Mouse (Mus musculus): ENCODE results near the gene 5330417C22Rik.
"Not testable (repeated sequence)": the region's sequence is repeated elsewhere in the genome, so short reads cannot be mapped to it uniquely, and the experiment has no call there.

Gene 5330417C22Rik

GRCm38 (mm10) chr3:108533114-108533885 lies 3.0 kb downstream of the 5330417C22Rik start:
- no peak for DNase-seq (ENCODE audit: low read depth)

GRCm38 (mm10) chr3:108528489-108528888 lies 7.8 kb downstream of the 5330417C22Rik start:
- DNase-seq (ENCODE audit: low read depth): no peak

GRCm38 (mm10) chr3:108523415-108523814 lies 12.9 kb downstream of the 5330417C22Rik start:
- DNase-seq (ENCODE audit: low read depth): no peak

DNA sequence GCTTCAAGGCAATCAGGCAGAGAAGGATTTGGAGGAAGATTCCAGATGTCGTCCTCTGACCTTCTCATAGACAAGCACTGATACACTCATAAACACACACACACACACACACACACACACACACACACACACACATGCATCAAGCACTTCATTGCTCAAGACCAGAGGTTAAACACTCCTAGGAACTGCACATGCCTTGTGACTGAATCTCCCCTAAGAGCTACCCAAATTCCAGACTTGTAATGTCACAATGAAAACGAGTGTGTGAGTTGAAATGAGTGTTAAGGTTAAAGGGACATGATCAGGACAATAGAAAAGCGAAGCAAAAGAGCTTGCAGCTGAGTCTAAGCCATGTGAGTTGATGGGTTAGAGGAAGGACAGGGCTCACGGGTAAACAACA lies 18.1 kb downstream of the 5330417C22Rik start:
- no peak for DNase-seq (ENCODE audit: low read depth)

DNA sequence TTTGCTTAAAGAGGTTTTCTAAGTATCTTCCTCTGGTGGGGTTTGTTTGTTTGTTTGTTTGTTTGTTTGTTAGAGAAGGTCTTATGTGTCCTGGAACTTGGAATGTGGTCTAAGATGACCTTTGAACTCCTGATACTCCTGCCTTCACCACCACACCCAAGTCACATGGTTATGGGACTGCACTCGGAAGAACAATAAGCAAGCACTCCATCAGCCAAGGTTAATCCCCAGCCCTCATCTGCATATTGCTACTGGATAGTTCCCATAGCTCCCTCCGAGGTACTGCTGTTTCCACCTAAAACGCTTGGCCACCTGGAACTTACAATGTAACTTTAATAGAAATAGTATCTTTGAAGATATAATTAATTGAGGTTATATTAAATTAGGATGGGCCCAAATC lies 22.9 kb downstream of the 5330417C22Rik start:
- no peak for DNase-seq (ENCODE audit: low read depth)

DNA sequence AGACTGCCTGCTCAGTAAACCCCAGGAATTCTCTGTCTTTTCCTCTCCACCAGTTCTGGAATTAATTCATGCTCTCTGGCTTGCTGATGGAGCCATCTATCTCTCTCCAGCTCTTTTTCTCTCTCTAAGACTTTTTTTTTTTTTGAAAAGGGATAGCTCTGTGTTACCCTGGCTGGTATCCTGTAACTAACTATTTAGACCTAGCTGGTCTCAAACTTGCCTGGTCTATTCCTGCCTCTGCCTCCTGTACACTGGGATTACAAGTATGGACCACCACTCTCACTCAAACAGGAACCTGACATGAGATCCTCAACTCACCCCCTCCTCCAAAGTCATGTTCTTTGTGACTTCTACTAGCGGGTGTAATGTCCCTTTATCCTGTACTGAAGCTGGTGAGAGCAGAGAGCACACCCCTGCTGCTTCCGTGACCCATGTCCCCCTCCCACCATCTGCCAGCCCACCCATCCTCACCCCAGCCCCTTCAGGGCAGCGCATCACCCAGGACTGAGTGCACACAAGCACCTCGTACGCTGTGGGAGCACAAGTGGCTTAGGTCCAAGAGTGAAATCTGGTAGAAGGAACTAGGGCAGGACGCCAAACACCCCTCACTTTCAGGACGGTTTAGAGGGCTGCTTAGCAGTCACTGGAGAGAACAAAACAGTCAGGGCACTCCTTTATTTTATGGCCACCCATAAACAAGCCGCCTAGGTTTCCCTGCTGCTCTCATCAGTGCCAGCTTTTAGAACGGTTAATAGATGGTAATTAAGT lies 25.4 kb downstream of the 5330417C22Rik start:
- DNase-seq (ENCODE audit: low read depth): no peak

DNA sequence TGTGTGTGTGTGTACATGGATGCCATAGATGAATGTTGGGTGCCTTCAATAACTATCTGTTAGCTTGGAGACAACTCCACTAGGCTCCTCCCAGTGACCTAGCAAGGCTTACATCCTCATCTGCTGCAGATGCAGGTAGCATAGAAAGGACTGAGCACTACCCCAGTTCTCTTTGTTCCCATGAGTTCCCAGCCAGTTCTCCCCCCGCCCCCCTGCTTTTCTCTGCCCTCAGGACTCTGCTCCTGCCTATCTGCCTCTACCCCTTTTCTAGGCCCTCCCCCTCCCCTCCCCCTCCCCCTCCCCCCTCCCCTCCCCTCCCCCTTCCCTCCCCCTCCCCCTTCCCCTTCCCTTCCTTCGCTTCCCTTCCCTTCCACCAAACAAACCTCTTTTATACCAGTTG lies 26.2 kb downstream of the 5330417C22Rik start:
- DNase-seq (ENCODE audit: low read depth): no peak

- DNase-seq (ENCODE audit: low read depth): no peak
Measured at GRCm38 (mm10) chr3:108508745-108509474, 27.4 kb downstream of the 5330417C22Rik start.

DNA sequence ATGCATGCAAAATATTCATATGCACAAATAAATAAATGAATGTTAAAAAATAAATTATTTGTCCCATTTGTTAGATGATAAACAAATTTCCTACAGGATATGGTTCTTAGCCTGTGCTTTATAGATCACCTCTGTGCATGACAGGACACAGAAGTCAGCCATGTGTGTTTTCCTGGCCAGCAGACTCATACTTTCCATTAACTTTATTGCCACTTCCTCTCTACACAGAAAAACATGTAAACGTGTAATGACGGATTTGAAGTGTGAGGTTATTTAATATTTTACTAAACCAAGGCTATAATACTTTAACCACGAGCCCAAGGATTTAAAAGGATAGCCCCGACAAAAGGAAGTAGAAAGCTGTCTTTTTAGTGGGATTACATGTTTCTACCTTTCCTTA lies 32.4 kb downstream of the 5330417C22Rik start:
- no peak for DNase-seq (ENCODE audit: low read depth)

DNA sequence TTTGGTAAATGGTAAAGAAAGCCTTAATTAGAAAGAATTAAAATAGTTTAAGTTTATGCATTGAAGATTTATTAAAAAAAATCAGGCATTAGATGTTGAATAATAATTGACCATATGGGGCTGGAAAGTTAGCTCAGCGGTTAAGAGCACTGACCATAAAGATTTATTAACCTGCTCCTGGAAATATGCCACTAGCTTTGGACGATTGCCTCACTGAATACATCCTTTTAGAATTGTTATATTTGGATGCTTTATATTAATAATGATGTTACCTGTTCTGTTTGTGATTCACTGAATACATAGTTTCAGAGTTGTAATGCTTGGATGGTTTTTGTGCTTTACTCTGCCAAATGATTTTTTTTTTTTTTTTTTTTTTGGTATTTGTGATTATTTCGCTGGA lies 34.9 kb downstream of the 5330417C22Rik start:
- DNase-seq (ENCODE audit: low read depth): not testable (repeated sequence)

DNA sequence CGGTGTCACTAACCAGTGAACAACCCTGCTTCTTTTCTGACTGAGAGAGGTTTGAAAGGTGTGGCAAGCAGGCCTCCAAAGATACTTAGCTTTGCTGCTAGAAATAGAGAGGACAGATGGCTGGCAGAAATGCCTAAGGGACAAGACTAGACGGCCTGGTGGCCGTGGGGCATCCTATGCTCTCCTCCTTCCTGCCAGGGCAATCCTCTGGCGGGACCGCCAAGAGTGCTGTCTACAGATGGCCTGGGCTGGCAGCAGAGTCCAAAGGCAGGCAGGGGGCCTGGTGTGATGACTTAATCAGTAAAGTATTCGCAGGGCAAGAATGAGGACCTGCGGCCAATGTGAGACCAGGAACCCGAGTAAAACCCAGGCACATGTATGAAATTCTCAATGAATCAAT lies 36.5 kb downstream of the 5330417C22Rik start:
- DNase-seq (ENCODE audit: low read depth): no peak

DNA sequence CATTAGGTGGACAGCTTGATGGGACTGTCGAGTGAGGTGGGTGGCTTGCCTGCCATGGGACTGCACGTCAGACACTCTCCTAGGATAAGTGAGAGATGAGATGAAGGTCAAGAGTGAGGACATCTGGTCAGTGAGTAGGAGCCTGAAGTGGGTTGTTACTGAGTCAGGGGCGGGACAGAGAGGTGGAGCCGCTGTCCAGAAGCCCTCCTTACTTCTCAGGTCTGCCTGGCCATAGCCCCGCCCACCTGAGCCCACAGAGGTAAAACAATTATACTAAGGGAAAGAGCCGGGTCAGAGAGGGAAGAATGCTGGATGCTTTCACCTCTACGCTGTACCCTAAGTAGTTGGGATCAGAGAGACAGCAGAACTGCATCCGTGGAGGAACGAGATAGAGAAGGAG lies 38.7 kb downstream of the 5330417C22Rik start:
- DNase-seq (ENCODE audit: low read depth): no peak

DNA sequence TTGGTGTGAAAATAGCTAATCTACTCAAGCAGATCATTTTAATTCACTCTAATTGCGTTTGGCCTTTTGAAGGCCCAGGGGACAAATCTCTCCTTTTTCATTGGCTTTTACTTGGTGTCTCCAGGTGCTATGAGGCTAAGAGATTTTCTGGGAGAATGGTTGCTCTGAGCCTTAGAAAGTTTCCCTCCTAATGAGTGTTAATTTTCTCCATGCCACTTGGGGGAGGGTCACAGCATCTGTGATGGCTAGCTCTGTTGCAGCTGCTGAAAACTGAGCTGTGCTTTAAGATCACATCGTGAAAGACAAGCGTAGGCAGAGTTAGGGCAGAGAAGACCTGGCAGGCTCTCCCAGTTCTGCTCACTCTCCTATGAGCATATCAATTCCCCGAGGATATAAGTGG lies 40.9 kb downstream of the 5330417C22Rik start:
- DNase-seq (ENCODE audit: low read depth): no peak

DNA sequence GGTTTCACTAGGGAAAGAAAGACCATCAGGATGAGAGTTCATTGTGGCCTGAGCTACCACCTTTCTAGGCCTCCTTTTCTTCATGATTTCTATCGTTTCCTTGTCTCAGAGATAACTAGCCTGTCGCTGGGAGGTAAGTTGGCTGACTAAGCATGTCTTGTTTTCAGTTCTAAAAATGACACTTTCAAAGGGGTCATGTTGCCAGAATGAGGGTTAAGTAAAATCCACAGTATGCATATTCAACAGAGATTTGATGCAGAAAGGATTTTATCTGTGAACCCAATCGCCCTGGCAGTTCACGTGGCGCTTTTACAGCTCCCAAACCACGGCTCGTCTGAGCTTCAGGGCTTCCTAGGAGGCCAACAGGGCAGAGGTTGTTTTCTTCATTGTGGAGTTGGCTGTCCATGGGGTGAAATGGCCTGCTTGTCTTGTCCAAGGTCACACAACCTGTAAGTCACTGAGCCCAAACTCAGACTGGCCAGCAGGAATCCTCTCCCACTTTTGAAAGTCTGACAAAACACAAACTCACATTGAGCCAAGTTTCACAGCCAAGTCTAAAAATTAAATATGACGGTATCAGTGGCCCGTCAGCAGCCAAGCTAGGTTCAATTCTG lies 41.4 kb downstream of the 5330417C22Rik start:
- no peak for DNase-seq (ENCODE audit: low read depth)

GRCm38 (mm10) chr3:108489968-108490367 lies 46.4 kb downstream of the 5330417C22Rik start:
- DNase-seq (ENCODE audit: low read depth): peak; percentile 39

DNA sequence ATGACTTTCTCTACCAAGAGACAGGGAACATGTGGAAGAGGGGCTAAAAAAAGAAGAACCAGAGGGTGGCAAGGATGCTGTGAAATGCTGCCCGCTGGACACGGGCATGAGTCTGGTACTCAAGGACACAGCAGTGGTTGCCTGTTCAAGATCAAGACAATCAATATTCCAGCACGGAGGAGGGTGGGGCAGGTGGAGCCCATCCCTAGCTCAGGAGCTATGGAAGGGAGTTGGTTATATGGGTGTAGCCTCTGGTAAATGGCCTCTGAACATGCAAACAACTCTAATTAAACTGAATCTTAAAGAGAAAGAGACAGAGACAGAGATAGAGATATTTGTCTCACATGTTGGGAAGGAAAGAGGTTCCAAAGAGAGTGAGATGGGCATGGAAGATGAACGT lies 51.6 kb downstream of the 5330417C22Rik start:
- DNase-seq (ENCODE audit: low read depth): no peak

- no peak for DNase-seq (ENCODE audit: low read depth)
Measured at GRCm38 (mm10) chr3:108478800-108479199, 57.5 kb downstream of the 5330417C22Rik start.

DNA sequence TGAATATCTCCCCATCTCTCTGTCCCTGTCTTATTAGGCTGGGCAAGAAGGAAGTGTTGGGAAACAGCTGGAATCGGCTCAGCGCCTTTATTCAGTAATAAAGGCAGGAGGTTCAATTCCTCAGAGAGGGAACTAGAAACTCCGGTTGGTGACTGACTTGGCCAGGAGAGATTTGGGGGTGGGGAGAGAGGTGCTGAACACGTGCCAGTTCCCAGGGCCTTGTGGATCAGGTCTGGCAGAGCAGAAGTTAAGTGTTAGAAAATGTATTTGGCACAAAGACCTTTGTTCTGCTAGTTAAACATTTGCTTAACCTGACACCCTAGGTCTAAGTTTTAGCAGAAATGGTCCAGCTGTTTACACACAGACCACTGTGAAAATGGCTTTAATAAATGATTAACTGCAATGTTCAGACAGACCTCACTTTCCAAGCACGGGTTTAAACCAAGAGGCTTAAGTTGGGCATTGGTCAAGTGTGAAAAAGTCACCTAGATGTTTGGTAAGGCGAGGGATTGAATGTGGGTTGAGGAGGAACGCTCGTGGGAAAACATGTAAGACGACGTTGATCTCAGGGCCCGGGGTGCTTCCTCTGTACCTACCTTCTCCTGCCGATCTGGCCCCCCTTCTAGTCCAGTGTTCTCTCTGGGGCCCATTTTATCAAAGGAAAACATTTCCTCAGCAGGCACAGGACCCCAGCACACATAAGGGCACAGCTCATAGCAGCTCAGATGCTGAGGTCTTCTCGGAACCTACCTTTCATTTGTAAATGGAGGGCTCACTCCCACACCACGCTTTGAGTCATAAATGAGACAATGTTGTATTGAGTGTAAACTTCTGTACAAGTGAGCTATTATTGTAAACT lies 59.3 kb downstream of the 5330417C22Rik start:
- DNase-seq (ENCODE audit: low read depth): no peak

GRCm38 (mm10) chr3:108475496-108475895 lies 60.8 kb downstream of the 5330417C22Rik start:
- no peak for DNase-seq (ENCODE audit: low read depth)

- DNase-seq (ENCODE audit: low read depth): no peak
Measured at GRCm38 (mm10) chr3:108474969-108475368, 61.4 kb downstream of the 5330417C22Rik start.

GRCm38 (mm10) chr3:108467760-108468159 lies 68.6 kb downstream of the 5330417C22Rik start:
- DNase-seq (ENCODE audit: low read depth): no peak

Data from naive thymus-derived CD4-positive, alpha-beta T cell, adult 2 months (primary cell).